Mouse (Mus musculus): Measurements from ENCODE around the gene Fhl5.
"Not testable (repeated sequence)": the region's sequence is repeated elsewhere in the genome, so short reads cannot be mapped to it uniquely, and the experiment has no call there.

Fhl5 gene

GRCm38 (mm10) chr4:25242776-25243175 is at the start of gene Fhl5:
Gene Fhl5, minus strand, starts transcription at chr4:25242876.
- in situ Hi-C loops (cut with MboI; ENCODE audit: unreplicated experiment in 2 of 2) = no loop called here

- in situ Hi-C loops (cut with MboI; ENCODE audit: unreplicated experiment in 2 of 2) = not testable (repeated sequence)
Measured at GRCm38 (mm10) chr4:25285002-25285401, 42.3 kb upstream of the Fhl5 start.

DNA sequence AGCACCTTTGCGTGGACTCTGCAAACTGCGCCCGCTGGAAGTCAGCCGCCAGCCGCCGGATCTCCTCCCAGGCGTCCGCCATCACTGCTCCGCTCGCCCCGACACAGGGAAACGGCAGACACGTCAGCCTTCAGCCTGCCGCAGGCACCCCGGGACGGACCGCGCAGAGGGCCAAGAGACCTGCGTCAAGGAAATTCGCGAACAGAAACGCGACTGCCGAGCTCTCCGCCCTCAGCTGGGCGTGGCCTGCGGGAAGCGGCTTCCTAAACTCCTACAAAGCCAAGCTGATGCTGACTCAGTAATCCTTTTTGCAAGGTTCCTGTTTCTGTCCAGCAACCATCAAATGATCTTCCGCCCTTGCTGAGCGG is 39.0 kb upstream of the Fhl5 start, which contains the start of gene Ufl1:
Gene Ufl1, minus strand, starts transcription at position 151 of the 368 bp plus-strand sequence.
- in situ Hi-C loops (cut with MboI; ENCODE audit: unreplicated experiment in 2 of 2) = no loop called here

GRCm38 (mm10) chr4:25280938-25281670 is 38.4 kb upstream of the Fhl5 start:
- in situ Hi-C loops (cut with MboI; ENCODE audit: unreplicated experiment in 2 of 2) = no loop called here

- in situ Hi-C loops (cut with MboI; ENCODE audit: unreplicated experiment in 2 of 2) = loop anchor here (25.0 kb wide), 3 partner anchors 361 to 1064 kb away; partner anchors contain the start of genes Manea (in 1 of the 2) and Ndufaf4 (in 1 of the 2)
Measured at GRCm38 (mm10) chr4:25272861-25273627, 30.4 kb upstream of the Fhl5 start.

- in situ Hi-C loops (cut with MboI; ENCODE audit: unreplicated experiment in 2 of 2) = loop anchor here (25.0 kb wide), 3 partner anchors 360 to 1065 kb away; partner anchors contain the start of genes Manea (in 1 of the 2) and Ndufaf4 (in 1 of the 2)
Measured at GRCm38 (mm10) chr4:25271926-25272325, 29.2 kb upstream of the Fhl5 start.

DNA sequence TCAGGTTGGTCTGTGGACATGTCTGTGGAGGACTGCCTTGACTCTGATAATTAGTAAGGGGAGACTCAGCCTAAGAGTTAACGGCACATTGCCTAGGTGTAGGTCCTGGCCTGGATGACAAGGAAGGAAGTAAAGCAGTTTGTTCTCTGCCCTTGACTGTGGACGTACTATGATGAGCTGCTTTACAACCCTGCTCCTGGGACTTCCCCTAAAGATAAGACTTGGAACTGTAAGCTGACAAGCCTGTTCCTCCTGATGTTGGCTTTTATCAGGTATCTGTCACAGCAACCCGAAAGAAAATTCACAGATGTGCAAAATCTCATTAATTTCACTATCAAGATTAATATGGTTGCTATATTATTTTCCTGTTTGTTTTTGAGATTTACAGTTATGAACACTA is 24.5 kb upstream of the Fhl5 start:
- in situ Hi-C loops (cut with MboI; ENCODE audit: unreplicated experiment in 2 of 2) = loop anchor here (25.0 kb wide), 3 partner anchors 355 to 1070 kb away; partner anchors contain the start of genes Manea (in 1 of the 2) and Ndufaf4 (in 1 of the 2)

- in situ Hi-C loops (cut with MboI; ENCODE audit: unreplicated experiment in 2 of 2) = loop anchor here (25.0 kb wide), 3 partner anchors 346 to 1079 kb away; partner anchors contain the start of genes Manea (in 1 of the 2) and Ndufaf4 (in 1 of the 2)
Measured at GRCm38 (mm10) chr4:25257822-25258398, 15.2 kb upstream of the Fhl5 start.

DNA sequence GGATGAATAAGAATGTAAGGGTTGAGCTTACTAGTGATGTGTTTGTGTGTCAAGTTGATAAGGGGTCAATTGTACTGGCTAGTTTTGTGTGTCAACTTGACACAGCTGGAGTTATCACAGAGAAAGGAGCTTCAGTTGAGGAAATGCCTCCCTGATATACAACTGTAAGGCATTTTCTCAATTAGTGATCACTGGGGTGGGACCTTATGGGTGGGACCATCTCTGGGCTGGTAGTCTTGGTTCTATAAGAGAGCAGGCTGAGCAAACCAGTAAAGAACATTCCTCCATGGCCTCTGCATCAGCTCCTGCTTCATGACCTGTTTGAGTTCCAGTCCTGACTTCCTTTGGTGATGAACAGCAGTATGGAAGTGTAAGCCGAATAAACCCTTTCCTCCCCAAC is 7.0 kb downstream of the Fhl5 start:
- in situ Hi-C loops (cut with MboI; ENCODE audit: unreplicated experiment in 2 of 2) = not testable (repeated sequence)

GRCm38 (mm10) chr4:25233767-25234166 is 8.9 kb downstream of the Fhl5 start:
- in situ Hi-C loops (cut with MboI; ENCODE audit: unreplicated experiment in 2 of 2) = not testable (repeated sequence)

DNA sequence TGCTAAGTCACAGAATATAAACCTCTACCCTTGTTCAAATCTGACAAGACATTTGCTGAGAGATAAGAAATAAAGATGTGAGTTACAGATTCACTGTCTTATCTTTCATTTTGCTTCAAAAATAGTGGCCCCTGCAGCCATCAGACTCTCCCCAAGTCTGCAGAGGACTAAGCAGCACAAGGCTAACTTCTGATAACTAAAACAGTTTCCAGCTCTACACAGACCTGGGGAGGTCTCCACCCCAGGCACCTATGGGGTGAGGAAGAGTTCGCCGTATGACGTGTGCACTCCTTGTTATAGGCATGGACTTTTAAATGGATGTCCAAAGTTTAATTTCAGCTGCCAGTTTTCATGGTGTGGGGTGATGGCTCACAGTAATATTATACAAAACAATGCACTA is 10.1 kb downstream of the Fhl5 start:
- in situ Hi-C loops (cut with MboI; ENCODE audit: unreplicated experiment in 2 of 2) = no loop called here

- in situ Hi-C loops (cut with MboI; ENCODE audit: unreplicated experiment in 2 of 2) = no loop called here
Measured at GRCm38 (mm10) chr4:25227527-25227926, 15.1 kb downstream of the Fhl5 start.

GRCm38 (mm10) chr4:25221927-25222326 is 20.7 kb downstream of the Fhl5 start:
- in situ Hi-C loops (cut with MboI; ENCODE audit: unreplicated experiment in 2 of 2) = no loop called here

DNA sequence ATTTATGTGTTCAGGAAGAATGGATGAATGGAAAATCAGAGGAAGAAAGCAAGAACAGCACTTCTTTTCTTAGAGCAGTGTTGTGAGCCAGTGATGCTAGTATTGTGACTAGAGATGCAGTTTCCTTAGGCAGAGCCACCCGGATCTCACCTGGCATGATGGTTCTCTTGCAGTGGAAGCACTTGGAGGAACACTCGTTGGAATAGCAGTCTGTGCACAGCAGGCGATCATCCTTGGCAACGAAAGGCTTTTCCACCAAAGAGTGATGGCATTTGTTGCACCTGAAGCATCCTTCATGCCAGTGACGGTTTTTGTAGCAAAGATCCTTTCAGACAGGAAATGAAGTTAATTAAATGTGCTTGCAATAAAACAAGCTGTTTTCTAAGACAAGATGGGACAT is 29.2 kb downstream of the Fhl5 start:
- in situ Hi-C loops (cut with MboI; ENCODE audit: unreplicated experiment in 2 of 2) = no loop called here

- in situ Hi-C loops (cut with MboI; ENCODE audit: unreplicated experiment in 2 of 2) = no loop called here
Measured at GRCm38 (mm10) chr4:25206166-25206565, 36.5 kb downstream of the Fhl5 start.

- in situ Hi-C loops (cut with MboI; ENCODE audit: unreplicated experiment in 2 of 2) = loop anchor here in 1 of 2 experiments (25.0 kb wide), 1 partner anchor 485 kb away; no protein-coding TSS in a partner anchor
Measured at GRCm38 (mm10) chr4:25197310-25197709, 45.4 kb downstream of the Fhl5 start.

- in situ Hi-C loops (cut with MboI; ENCODE audit: unreplicated experiment in 2 of 2) = loop anchor here in 1 of 2 experiments (5.0 to 25.0 kb wide), 2 partner anchors 272 to 467 kb away; no protein-coding TSS in a partner anchor
Measured at GRCm38 (mm10) chr4:25179617-25180208, 63.0 kb downstream of the Fhl5 start.
